Mouse (Mus musculus) frontal cortex, postnatal 14 days (tissue): ENCODE data around the gene Emilin1.

Experiments
- DNase-seq, 2 experiments: peaks; one replicate each; pipeline ENCODE4 v3.0.0; 2022; ENCODE audit warnings: low spot score in 2 of 2

The Emilin1 gene

DNA sequence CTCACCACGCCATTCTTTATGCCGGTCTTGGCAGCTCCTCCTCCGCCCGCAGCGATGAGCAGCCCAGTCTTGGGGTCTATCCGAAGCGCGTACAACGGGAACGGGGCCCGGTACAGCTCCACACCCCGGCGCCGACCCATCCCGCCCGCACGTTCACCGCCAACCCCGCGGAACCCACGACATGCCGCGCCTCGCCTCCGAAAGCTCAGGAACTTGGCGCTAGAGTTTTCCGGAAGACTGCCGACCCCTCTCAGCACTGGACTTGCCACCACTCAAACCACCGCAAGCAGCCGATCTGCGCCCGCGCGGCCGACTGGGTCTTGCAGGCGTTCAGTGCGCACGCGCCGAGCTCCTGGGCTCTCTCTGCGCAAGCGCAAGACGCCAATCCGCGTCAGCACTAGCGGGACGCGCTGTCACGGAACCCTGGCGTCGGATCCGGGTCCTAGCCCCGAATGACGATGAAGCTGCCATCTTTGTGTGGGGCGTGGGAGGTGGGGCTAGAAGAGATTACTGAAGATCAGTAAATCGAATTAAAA, 46.8 kb downstream of the Emilin1 start, which contains the start of gene Preb:
TSS of gene Preb (minus strand) at position 396 of the 536 bp plus-strand sequence.
- peak; percentile 97 to 99 for DNase-seq

DNA sequence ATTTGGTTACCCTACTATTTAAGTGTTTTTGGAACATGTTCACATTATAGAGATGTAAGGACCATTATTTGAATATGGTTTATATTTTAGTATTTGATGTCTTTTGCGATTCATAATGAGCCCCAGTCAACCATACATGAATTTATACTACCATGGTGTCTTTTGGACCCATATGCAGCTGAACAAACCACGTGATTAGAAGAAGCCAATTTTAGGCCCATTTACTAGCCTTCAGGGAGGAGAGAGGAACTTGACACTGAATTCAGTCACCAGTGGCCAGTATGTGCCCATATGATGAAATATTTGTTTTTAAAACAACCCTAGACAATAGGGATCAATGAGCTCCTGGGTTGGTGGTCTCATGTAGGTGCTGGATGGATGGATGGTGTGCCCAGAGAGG, 47.6 kb downstream of the Emilin1 start:
- no peak for DNase-seq

DNA sequence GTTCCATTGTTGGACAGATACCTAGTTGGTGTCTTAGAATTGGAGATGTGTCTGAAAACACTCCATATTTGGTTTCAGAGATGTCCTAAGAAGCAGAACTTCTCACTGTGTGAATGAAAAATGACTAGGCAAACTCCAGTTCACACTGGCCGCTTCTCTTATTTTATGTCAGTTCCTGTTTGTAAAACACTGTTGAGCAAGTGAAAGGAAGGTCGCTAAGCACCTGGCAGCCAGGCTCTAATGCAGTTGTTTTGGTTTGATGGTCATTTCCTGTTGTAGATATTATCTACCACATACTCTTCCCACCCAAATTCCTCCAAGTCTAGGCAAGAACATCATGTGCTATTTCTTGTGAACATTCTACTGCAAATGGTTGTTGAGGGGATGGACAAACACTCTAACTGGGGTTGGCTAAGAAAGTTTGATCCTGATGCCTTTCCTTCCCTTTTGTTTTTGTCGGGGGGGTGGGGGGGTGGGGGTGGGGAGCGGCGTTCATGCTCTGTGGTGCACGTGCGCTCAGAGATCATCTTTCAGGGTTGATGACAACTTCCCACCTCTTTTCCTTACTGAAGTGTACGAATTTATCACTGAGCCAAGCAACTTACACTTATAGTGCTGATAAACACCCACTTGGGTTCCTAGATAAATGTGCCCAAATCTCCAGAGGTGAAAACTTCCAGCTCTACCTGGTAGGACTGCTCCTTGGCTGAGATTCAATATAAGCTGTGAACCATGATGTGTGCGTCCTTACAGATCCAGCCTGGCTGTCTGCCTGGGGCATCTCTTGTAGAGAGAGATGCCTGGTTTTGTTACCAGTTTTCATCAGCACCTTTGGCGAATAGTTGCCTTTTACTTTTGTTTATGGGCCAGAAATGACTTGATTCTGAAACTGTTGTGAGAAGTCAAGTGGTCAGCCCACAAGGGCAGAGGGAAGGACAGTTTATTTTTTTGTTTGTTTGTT, 48.6 kb downstream of the Emilin1 start:
- DNase-seq, result no peak

DNA sequence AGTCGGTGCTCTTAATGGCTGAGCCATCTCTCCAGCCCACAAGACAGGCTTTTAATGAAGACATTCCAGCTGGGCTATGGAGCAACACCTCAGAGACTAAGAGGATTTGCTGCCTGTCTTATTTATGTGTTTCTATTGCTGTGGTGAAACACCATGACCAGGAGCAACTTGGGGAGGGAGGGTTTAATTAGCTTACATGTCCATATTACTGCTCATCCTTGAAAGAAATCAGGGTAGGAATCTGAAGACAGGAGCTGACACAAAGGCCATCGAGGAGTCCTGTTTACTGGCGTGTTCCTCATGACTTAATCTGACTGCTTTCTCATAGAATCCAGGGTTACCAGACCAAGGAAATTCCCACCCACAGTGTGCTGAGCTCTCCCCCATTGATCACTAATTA, 50.7 kb downstream of the Emilin1 start:
- DNase-seq, result no peak

DNA sequence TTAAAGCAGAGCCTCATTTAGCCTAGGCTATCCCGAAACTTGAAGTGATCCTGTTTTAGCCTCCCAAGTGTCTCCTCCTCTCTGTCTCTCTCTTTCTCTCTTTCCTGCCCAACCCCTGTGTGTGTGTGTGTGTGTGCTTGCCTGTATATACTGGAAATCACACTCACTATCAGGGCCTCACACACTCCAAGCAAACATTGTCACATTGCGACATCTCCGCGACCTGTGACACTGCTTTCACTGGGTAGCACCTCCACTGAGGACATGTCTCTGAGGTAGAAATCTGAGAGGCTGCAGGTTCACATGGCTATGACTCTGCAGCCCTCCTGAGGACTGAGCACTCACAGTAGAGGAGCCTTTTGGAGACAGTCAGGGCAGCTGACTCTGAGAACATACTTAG, 53.0 kb downstream of the Emilin1 start:
- no peak for DNase-seq

DNA sequence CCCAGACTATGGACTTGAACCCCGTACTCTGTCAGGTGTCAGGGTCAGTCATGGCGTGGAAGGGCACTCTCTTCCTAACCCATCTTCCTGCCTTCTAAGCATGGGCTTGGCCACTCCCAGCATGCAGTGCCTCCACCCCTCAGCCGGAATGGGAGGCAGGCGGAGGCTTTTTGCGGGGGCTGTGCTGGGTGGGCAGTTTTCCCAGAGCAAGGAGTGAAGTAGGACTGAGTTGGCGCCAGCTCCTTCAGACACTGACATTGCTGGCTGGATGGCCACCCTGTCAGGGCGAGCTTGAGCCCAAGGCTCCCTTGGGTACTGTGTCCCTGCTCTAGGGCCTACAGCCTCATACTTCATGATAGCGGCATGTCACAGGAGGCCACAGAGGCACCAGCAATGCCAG, 55.2 kb downstream of the Emilin1 start, which contains the start of gene Tcf23:
TSS of gene Tcf23 (plus strand) at position 247 of the 400 bp plus-strand sequence.
- DNase-seq, result no peak

DNA sequence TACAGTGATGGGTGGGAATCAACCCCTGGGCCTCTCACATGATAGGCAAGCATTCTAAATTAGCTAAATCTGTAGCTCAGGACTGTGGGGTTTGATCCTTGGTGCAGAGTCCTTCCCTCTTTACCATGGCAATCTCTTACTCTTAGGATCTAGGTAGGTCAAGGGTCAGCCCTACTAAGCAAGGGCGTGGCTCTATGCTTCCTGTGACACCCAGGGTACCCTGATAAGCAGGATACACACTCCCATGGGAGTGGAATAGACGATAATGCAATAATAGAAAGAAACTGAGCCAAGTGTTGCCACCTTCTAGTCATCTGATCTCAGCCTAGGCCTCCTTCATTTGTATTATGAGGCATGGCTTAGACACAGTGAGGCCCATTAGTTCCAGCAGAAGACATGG, 56.2 kb downstream of the Emilin1 start:
- DNase-seq, result no peak
